Mouse (Mus musculus) heart, adult 2 months (tissue): ENCODE results near the gene Abcc9. TPM values are rescaled to one million over a fixed set of nuclear protein-coding genes. Genes with fewer than 3 reads are reported as not detected.

Source experiments
- DNase-seq, 2 experiments: peaks; one replicate each; pipeline ENCODE4 v3.0.0; 2021
- H3K27ac ChIP-seq: fragments of 200-600 bp; 2 replicates; pipeline ENCODE4 v1.8.1; 2022
- H3K27me3 ChIP-seq: fragments of 200-500 bp; 2 replicates; pipeline ENCODE4 v1.6.1; 2012; ENCODE audit warnings: mild to moderate bottlenecking, low read length, inconsistent platforms, mixed read lengths; ENCODE audit not compliant: control insufficient read depth, insufficient read depth
- H3K36me3 ChIP-seq: fragments of 200-500 bp; 2 replicates; pipeline ENCODE4 v1.6.1; 2012; ENCODE audit warnings: low read length, inconsistent platforms; ENCODE audit not compliant: control insufficient read depth, insufficient read depth
- H3K4me1 ChIP-seq: fragments of 200-500 bp; 2 replicates; pipeline ENCODE4 v1.6.1; 2011; ENCODE audit warnings: low read length; ENCODE audit not compliant: control insufficient read depth, insufficient read depth
- H3K4me3 ChIP-seq: fragments of 200-600 bp; 2 replicates; pipeline ENCODE4 v1.8.1; 2022
- H3K79me2 ChIP-seq: fragments of 200-500 bp; replicated peaks from 2 replicates; pipeline ENCODE4 v1.6.1; 2012; ENCODE audit warnings: mild to moderate bottlenecking, inconsistent platforms, low read length, moderate library complexity, mixed read lengths; ENCODE audit not compliant: control insufficient read depth, insufficient read depth
- H3K9ac ChIP-seq: fragments of 200-500 bp; 2 replicates; pipeline ENCODE4 v1.6.1; 2012; ENCODE audit warnings: low read depth, mild to moderate bottlenecking, control low read depth, inconsistent platforms, low read length, mixed read lengths
- CTCF ChIP-seq: fragments of 200-600 bp; IDR thresholded peaks from 2 replicates; pipeline ENCODE4 v1.8.1; 2022; ENCODE audit warnings: antibody characterized with exemption, mild to moderate bottlenecking, moderate library complexity
- EP300 ChIP-seq: fragments of 200-500 bp; IDR thresholded peaks from 2 replicates; pipeline ENCODE4 v1.6.1; 2011; ENCODE audit warnings: low read depth, low read length, control low read depth; ENCODE audit not compliant: insufficient read depth
- POLR2A ChIP-seq: fragments of 200-500 bp; IDR thresholded peaks from 2 replicates; pipeline ENCODE4 v1.6.1; 2011; ENCODE audit warnings: mild to moderate bottlenecking, low read depth, low read length, control low read depth; ENCODE audit not compliant: insufficient read depth
- WGBS: fragments of 180-500 bp; shearing (Covaris S2); methylation state at CpG from one replicate; pipeline ENCODE4 v1.1.7; 2018; 5-methylcytosine and 5-hydroxymethylcytosine counted together
- intact Hi-C: fragments of 180-260 bp; cut with DNase I; formaldehyde crosslinking; loops from one replicate; pipeline ENCODE4 v1.15.1; 2025
- polyA plus RNA-seq: library from polyadenylated mRNA; depleted of rRNA; stranded (reverse); fragments of >200 nt; gene quantifications from 2 replicates; pipeline ENCODE4 v1.2.3, GENCODE M21; 2012
- total RNA-seq, 2 experiments: library from RNA; stranded (reverse); gene quantifications; 2 replicates each; pipeline ENCODE4 v1.2.3; 2021

Gene Abcc9
- total and polyA plus RNA-seq, 3 experiments = 57.8 to 235 (median 227) TPM

- TF ChIP-seq POLR2A (no peak), EP300 (no peak), CTCF (no peak)
- Histone ChIP-seq H3K27me3 (no peaks in the 10 kb centered on the region), H3K27ac (peak overlapping the region; percentile 89), H3K79me2 (no peaks in the 10 kb centered on the region), H3K9ac (peak overlapping the region; percentile 70), H3K36me3 (peaks cover 10% of the 10 kb centered on the region; the same call in 1 of the 2 replicates), H3K4me3 (peak overlapping the region; percentile 54), H3K4me1 (no peaks in the 10 kb centered on the region; the same call in 1 of the 2 replicates)
- intact Hi-C loops = loop anchor here (5.0 kb wide), 1 partner anchor 34 kb away; no protein-coding TSS in a partner anchor
- DNase-seq = peak in 1 of 2 experiments; percentile 36
- 28% methylated on average over 13 of the region's 13 CpGs for WGBS
These were observed 954 bp downstream of the Abcc9 start for GRCm38 (mm10) chr6:142701161-142701560.

GRCm38 (mm10) chr6:142700753-142701152 lies 1.4 kb downstream of the Abcc9 start:
- intact Hi-C loops = loop anchor here (5.0 kb wide), 1 partner anchor 33 kb away; no protein-coding TSS in a partner anchor
- H3K79me2 ChIP-seq = no peaks in the 10 kb centered on the region
- H3K4me1 ChIP-seq = no peaks in the 10 kb centered on the region; the same call in 1 of the 2 replicates
- DNase-seq = no peak
- H3K4me3 ChIP-seq = peak overlapping the region; percentile 54
- no peak for TF ChIP-seq CTCF
- TF ChIP-seq POLR2A = no peak
- no peak for TF ChIP-seq EP300
- H3K27me3 ChIP-seq = no peaks in the 10 kb centered on the region
- peak overlapping the region; percentile 89 for H3K27ac ChIP-seq
- peak overlapping the region; percentile 27 for H3K9ac ChIP-seq
- peaks cover 12% of the 10 kb centered on the region for H3K36me3 ChIP-seq
- WGBS = 43% methylated on average over 8 of the region's 8 CpGs

- intact Hi-C loops = no loop called here
- no peak for TF ChIP-seq POLR2A
- no peak for TF ChIP-seq EP300
- no peak for TF ChIP-seq CTCF
- Histone ChIP-seq H3K27ac (peak overlapping the region; percentile 26), H3K36me3 (peaks cover 32% of the 10 kb centered on the region), H3K27me3 (no peaks in the 10 kb centered on the region), H3K9ac (no peak overlapping the region), H3K79me2 (0 out of 2 replicates have a peak, but pooled peaks cover 1% of the 10 kb centered on the region), H3K4me3 (no peak overlapping the region), H3K4me1 (peaks cover 2% of the 10 kb centered on the region)
- DNase-seq = no peak
- WGBS = 76% methylated on average over 5 of the region's 5 CpGs
These were observed 10.0 kb downstream of the Abcc9 start for GRCm38 (mm10) chr6:142692085-142692484.

- H3K4me3 ChIP-seq = no peak overlapping the region
- peak; percentile 72 to 76 for DNase-seq
- H3K36me3 ChIP-seq = peaks cover 22% of the 10 kb centered on the region
- no peak overlapping the region for H3K9ac ChIP-seq
- TF ChIP-seq POLR2A (no peak), EP300 (peak; percentile 93), CTCF (no peak)
- H3K4me1 ChIP-seq = peaks cover 2% of the 10 kb centered on the region
- H3K79me2 ChIP-seq = no peaks in the 10 kb centered on the region
- H3K27ac ChIP-seq = peak overlapping the region; percentile 63
- 68% methylated on average over 11 of the region's 11 CpGs for WGBS
- no peaks in the 10 kb centered on the region for H3K27me3 ChIP-seq
- intact Hi-C loops = loop anchor here (5.0 kb wide), 1 partner anchor 57 kb away; no protein-coding TSS in a partner anchor
These were observed 12.4 kb downstream of the Abcc9 start for GRCm38 (mm10) chr6:142689673-142690072.

- 42% methylated on average over 7 of the region's 7 CpGs for WGBS
- no peak for DNase-seq
- Histone ChIP-seq H3K27ac (peak overlapping the region; percentile 18; the same call in 1 of the 2 replicates), H3K9ac (no peak overlapping the region), H3K36me3 (peaks cover 16% of the 10 kb centered on the region), H3K4me1 (peaks cover 1% of the 10 kb centered on the region; the same call in 1 of the 2 replicates), H3K4me3 (no peak overlapping the region), H3K27me3 (no peaks in the 10 kb centered on the region), H3K79me2 (no peaks in the 10 kb centered on the region)
- TF ChIP-seq EP300 (no peak), POLR2A (no peak), CTCF (no peak)
- intact Hi-C loops = no loop called here
These were observed 19.0 kb downstream of the Abcc9 start for GRCm38 (mm10) chr6:142682985-142683691.

GRCm38 (mm10) chr6:142670021-142670420 lies 32.1 kb downstream of the Abcc9 start:
- Histone ChIP-seq H3K79me2 (no peaks in the 10 kb centered on the region), H3K27me3 (no peaks in the 10 kb centered on the region), H3K27ac (no peak overlapping the region; the same call in 1 of the 2 replicates), H3K4me1 (peaks cover 8% of the 10 kb centered on the region), H3K9ac (no peak overlapping the region), H3K4me3 (no peak overlapping the region), H3K36me3 (peaks cover 26% of the 10 kb centered on the region)
- DNase-seq = no peak
- no peak for TF ChIP-seq POLR2A
- no peak for TF ChIP-seq EP300
- no peak for TF ChIP-seq CTCF
- intact Hi-C loops = loop anchor here (2.0 kb wide), 1 partner anchor 17 kb away; no protein-coding TSS in a partner anchor
- WGBS = 91% methylated on average over 2 of the region's 2 CpGs
